Mouse (Mus musculus): ENCODE data around the gene Cacnb4. TPM values are rescaled to one million over a fixed set of nuclear protein-coding genes. Genes with fewer than 3 reads are reported as not detected.

The Cacnb4 gene
- total RNA-seq, 2 experiments from 2014 or later, result not detected

- peak; percentile 72 for ATAC-seq (ENCODE audit: poor library complexity, severe bottlenecking)
These were observed 105.2 kb downstream of the Cacnb4 start for GRCm38 (mm10) chr2:52571339-52571968.

- ATAC-seq (ENCODE audit: poor library complexity, severe bottlenecking), result no peak
These were observed 105.8 kb downstream of the Cacnb4 start for GRCm38 (mm10) chr2:52570781-52571180.

GRCm38 (mm10) chr2:52570171-52570570 is 106.5 kb downstream of the Cacnb4 start:
- peak; percentile 49; the same call in 1 of the 2 replicates for ATAC-seq (ENCODE audit: poor library complexity, severe bottlenecking)

- ATAC-seq (ENCODE audit: poor library complexity, severe bottlenecking), result no peak
These were observed 108.5 kb downstream of the Cacnb4 start for GRCm38 (mm10) chr2:52568131-52568530.

GRCm38 (mm10) chr2:52567421-52567820 is 109.2 kb downstream of the Cacnb4 start:
- no peak for ATAC-seq (ENCODE audit: poor library complexity, severe bottlenecking)

- ATAC-seq (ENCODE audit: poor library complexity, severe bottlenecking), result no peak
These were observed 113.4 kb downstream of the Cacnb4 start for GRCm38 (mm10) chr2:52563277-52563676.

GRCm38 (mm10) chr2:52562356-52562755 is 114.3 kb downstream of the Cacnb4 start:
- ATAC-seq (ENCODE audit: poor library complexity, severe bottlenecking), result no peak

GRCm38 (mm10) chr2:52561137-52561536 is 115.5 kb downstream of the Cacnb4 start:
- no peak for ATAC-seq (ENCODE audit: poor library complexity, severe bottlenecking)

- ATAC-seq (ENCODE audit: poor library complexity, severe bottlenecking), result no peak
These were observed 116.4 kb downstream of the Cacnb4 start for GRCm38 (mm10) chr2:52560266-52560665.

- no peak; the same call in 1 of the 2 replicates for ATAC-seq (ENCODE audit: poor library complexity, severe bottlenecking)
These were observed 118.2 kb downstream of the Cacnb4 start for GRCm38 (mm10) chr2:52558411-52558810.

GRCm38 (mm10) chr2:52557503-52558275 is 118.9 kb downstream of the Cacnb4 start:
- no peak for ATAC-seq (ENCODE audit: poor library complexity, severe bottlenecking)

- no peak for ATAC-seq (ENCODE audit: poor library complexity, severe bottlenecking)
These were observed 119.7 kb downstream of the Cacnb4 start for GRCm38 (mm10) chr2:52556961-52557326.

- ATAC-seq (ENCODE audit: poor library complexity, severe bottlenecking), result no peak
These were observed 120.2 kb downstream of the Cacnb4 start for GRCm38 (mm10) chr2:52556298-52556960.

GRCm38 (mm10) chr2:52548401-52548800 is 128.2 kb downstream of the Cacnb4 start:
- ATAC-seq (ENCODE audit: poor library complexity, severe bottlenecking), result no peak

GRCm38 (mm10) chr2:52547331-52547730 is 129.3 kb downstream of the Cacnb4 start:
- no peak for ATAC-seq (ENCODE audit: poor library complexity, severe bottlenecking)

GRCm38 (mm10) chr2:52544527-52544926 is 132.1 kb downstream of the Cacnb4 start:
- no peak for ATAC-seq (ENCODE audit: poor library complexity, severe bottlenecking)

GRCm38 (mm10) chr2:52541068-52541467 is 135.6 kb downstream of the Cacnb4 start:
- ATAC-seq (ENCODE audit: poor library complexity, severe bottlenecking), result no peak

GRCm38 (mm10) chr2:52539318-52539717 is 137.3 kb downstream of the Cacnb4 start:
- peak; percentile 66 for ATAC-seq (ENCODE audit: poor library complexity, severe bottlenecking)

GRCm38 (mm10) chr2:52537645-52538044 is 139.0 kb downstream of the Cacnb4 start:
- ATAC-seq (ENCODE audit: poor library complexity, severe bottlenecking), result peak; percentile 60; the same call in 1 of the 2 replicates

GRCm38 (mm10) chr2:52537155-52537554 is 139.5 kb downstream of the Cacnb4 start:
- ATAC-seq (ENCODE audit: poor library complexity, severe bottlenecking), result no peak

- ATAC-seq (ENCODE audit: poor library complexity, severe bottlenecking), result no peak
These were observed 140.1 kb downstream of the Cacnb4 start for GRCm38 (mm10) chr2:52536511-52536910.

GRCm38 (mm10) chr2:52533696-52534095 is 142.9 kb downstream of the Cacnb4 start:
- no peak for ATAC-seq (ENCODE audit: poor library complexity, severe bottlenecking)

Measured in megakaryocyte, adult 5-6 weeks (primary cell).